Mouse (Mus musculus) intestine, embryonic 16.5 days (tissue): ENCODE data around the gene Lrmda. TPM values are rescaled to one million over a fixed set of nuclear protein-coding genes. Genes with fewer than 3 reads are reported as not detected.

Source experiments
- ATAC-seq: fragments of 200-750 bp; cut with Nextera tagmentation; 2 replicates; pipeline ENCODE4 v1.8.0; 2017; ENCODE audit warnings: moderate TSS enrichment, moderate library complexity
- H3K27ac ChIP-seq: fragments of 300-500 bp; sonication (generic); 2 replicates; pipeline ENCODE4 v1.5.1; 2014; ENCODE audit warnings: mild to moderate bottlenecking, low read length
- H3K27me3 ChIP-seq: fragments of 300-500 bp; sonication (generic); replicated peaks from 2 replicates; pipeline ENCODE4 v1.6.1; 2014; ENCODE audit warnings: low read length, control low read depth, mixed read lengths; ENCODE audit not compliant: control insufficient read depth, insufficient read depth
- H3K36me3 ChIP-seq: fragments of 300-500 bp; sonication (generic); 2 replicates; pipeline ENCODE4 v1.6.1; 2014; ENCODE audit warnings: low read length, control low read depth; ENCODE audit not compliant: control insufficient read depth, insufficient read depth
- H3K4me1 ChIP-seq: fragments of 300-500 bp; sonication (generic); 2 replicates; pipeline ENCODE4 v1.6.1; 2014; ENCODE audit warnings: low read length, control low read depth, mixed read lengths; ENCODE audit not compliant: control insufficient read depth, insufficient read depth
- H3K4me2 ChIP-seq: fragments of 300-500 bp; sonication (generic); 2 replicates; pipeline ENCODE4 v1.6.1; 2014; ENCODE audit warnings: low read depth, low read length, control low read depth
- H3K4me3 ChIP-seq: fragments of 300-500 bp; sonication (generic); 2 replicates; pipeline ENCODE4 v1.5.1; 2014; ENCODE audit warnings: mild to moderate bottlenecking, low read length
- H3K9ac ChIP-seq: fragments of 300-500 bp; sonication (generic); 2 replicates; pipeline ENCODE4 v1.6.1; 2014; ENCODE audit warnings: low read depth, low read length
- H3K9me3 ChIP-seq: fragments of 300-500 bp; sonication (generic); 2 replicates; pipeline ENCODE4 v1.6.1; 2016; ENCODE audit warnings: low read length, control low read depth; ENCODE audit not compliant: control insufficient read depth
- WGBS: fragments of 180-500 bp; shearing (Covaris S2); extraction: QIAGEN DNeasy Blood & Tissue Kit; methylation state at CpG from one replicate; pipeline ENCODE4 v1.1.7; 2014; 5-methylcytosine and 5-hydroxymethylcytosine counted together
- polyA plus RNA-seq: library from polyadenylated mRNA; unstranded; fragments of >200 nt; fragmentation: Nextera tagmentation; extraction: Ambion mirVana; gene quantifications from 2 replicates; pipeline ENCODE4 v1.2.1, GENCODE M21; 2015

Lrmda gene
- polyA plus RNA-seq, 1 experiment from 2014 or later: 0.53 TPM

DNA sequence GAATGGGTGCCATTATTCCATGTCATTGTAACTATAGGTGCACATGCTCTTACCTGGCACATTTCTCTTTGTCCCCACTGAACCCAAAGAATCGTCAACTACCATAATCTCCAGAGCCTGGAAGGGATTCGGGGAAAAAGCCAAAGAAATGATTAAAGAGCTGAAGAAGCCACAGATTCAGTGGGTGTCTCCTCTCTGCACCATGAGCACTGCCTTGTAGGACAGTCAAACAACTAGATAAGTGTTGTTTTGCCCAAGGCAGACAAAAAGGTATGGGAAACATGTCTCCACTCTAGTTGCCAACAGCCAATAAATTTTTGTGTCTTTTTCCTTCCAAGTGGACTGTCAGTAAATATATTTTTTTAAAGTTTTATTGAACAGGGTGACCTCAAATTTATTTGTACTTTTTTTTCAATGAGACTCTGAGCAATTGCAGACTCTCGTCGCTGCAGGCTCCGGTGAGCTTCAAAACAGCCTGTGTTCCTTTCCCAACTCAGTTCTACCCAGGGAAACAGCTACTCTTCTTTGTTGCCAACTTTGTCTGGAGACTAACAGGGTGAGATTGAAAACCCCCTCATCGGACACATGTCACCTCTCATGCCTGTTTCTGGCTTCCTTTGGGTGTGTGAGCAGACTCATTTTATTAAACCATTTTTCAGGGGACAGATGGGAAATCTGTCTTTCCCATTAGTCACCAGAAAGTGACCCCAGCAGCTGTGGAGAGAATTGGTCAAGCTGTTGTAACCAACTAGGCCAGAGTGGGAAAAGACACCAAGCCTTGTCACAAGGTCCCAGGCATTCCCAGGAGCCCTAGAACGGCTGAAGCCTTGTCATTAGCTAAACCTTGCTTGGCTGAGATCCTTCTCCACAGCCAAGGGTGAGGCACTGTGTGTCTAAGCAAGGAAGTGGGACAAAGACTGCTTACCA is 886.5 kb downstream of the Lrmda start:
- Histone ChIP-seq H3K9ac (no peak overlapping the region), H3K27me3 (no peaks in the 10 kb centered on the region), H3K4me2 (no peak overlapping the region), H3K4me3 (no peak overlapping the region), H3K4me1 (0 out of 2 replicates have a peak, but pooled peaks cover 2% of the 10 kb centered on the region), H3K36me3 (no peaks in the 10 kb centered on the region), H3K9me3 (no peaks in the 10 kb centered on the region), H3K27ac (no peak overlapping the region)
- no peak for ATAC-seq
- 66% methylated on average over 7 of the region's 7 CpGs for WGBS

DNA sequence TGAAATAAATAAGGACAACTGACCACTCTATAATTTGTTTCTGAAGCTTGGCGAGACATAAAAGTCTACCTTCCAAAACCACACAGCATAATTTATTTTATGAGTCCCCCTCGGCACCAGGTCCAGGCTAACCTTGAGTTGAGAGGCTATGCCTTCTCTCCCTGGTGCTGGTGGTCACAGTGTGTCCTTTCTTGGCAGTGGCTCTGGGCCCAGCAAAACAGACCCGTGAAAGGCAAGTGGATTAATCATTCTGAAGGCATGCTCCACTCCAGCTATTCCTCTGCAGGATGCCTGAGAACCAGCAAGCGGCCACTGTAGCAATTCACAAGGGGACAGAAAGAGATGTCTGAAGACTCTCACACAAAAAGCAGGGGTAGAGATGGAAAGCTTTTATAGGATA is 887.2 kb downstream of the Lrmda start:
- H3K4me1 ChIP-seq: 0 out of 2 replicates have a peak, but pooled peaks cover 2% of the 10 kb centered on the region
- no peak overlapping the region for H3K4me3 ChIP-seq
- no peak overlapping the region for H3K9ac ChIP-seq
- no peaks in the 10 kb centered on the region for H3K36me3 ChIP-seq
- no peaks in the 10 kb centered on the region for H3K9me3 ChIP-seq
- no peak overlapping the region for H3K4me2 ChIP-seq
- WGBS: 55% methylated on average over 4 of the region's 4 CpGs
- ATAC-seq: no peak
- H3K27me3 ChIP-seq: no peaks in the 10 kb centered on the region
- H3K27ac ChIP-seq: no peak overlapping the region

GRCm38 (mm10) chr14:22907221-22907620 is 887.7 kb downstream of the Lrmda start:
- WGBS: 58% methylated on average over 4 of the region's 4 CpGs
- Histone ChIP-seq H3K9ac (no peak overlapping the region), H3K4me3 (no peak overlapping the region), H3K9me3 (no peaks in the 10 kb centered on the region), H3K27ac (no peak overlapping the region), H3K4me2 (no peak overlapping the region), H3K36me3 (no peaks in the 10 kb centered on the region), H3K27me3 (no peaks in the 10 kb centered on the region), H3K4me1 (0 out of 2 replicates have a peak, but pooled peaks cover 2% of the 10 kb centered on the region)
- ATAC-seq: no peak

DNA sequence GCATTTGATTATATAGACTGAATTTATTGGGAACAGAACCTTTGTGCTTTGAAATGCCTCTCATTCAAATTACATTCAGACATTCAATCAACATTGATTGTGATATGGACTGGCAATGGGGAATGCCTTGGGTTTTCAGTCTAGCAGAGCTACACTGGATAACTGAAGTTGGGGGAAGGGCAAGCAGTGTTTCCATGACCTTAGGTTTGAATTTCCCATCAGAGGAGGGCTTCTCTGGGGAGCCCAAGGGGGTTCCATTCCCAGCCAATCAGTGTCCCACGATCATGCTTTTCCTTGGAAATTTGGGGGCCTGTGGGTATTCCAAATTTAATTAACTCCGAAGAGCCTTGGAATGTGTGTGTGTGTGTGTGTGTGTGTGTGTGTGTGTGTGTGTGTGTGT is 888.5 kb downstream of the Lrmda start:
- Histone ChIP-seq H3K27ac (no peak overlapping the region), H3K27me3 (no peaks in the 10 kb centered on the region), H3K36me3 (no peaks in the 10 kb centered on the region), H3K4me2 (no peak overlapping the region), H3K9me3 (no peaks in the 10 kb centered on the region), H3K9ac (no peak overlapping the region), H3K4me1 (0 out of 2 replicates have a peak, but pooled peaks cover 2% of the 10 kb centered on the region), H3K4me3 (no peak overlapping the region)
- whole genome bisulfite sequencing: 76% methylated on average over 2 of the region's 2 CpGs
- no peak for ATAC-seq

DNA sequence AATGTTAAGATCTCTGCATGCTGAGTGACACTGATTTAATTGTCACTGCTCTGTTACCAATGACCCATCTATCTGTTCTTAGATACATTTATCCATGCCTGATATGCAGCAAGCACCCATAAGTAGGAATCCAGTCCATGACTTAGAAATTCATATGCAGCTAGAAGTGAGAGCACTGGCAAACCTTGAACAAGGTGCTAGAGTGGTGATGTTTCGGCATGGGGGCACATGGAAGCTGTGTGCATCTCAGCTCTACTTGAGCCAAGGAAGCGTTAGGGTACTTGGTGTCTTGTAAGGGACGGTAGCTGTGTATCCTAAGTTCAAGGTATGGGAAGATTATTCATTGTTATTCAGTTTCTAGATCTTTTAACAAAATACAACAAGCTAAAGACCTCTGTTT is 896.0 kb downstream of the Lrmda start:
- H3K4me3 ChIP-seq: no peak overlapping the region
- H3K9ac ChIP-seq: no peak overlapping the region
- no peaks in the 10 kb centered on the region for H3K27me3 ChIP-seq
- H3K9me3 ChIP-seq: no peaks in the 10 kb centered on the region
- H3K27ac ChIP-seq: no peak overlapping the region
- no peaks in the 10 kb centered on the region for H3K36me3 ChIP-seq
- H3K4me1 ChIP-seq: peaks cover 4% of the 10 kb centered on the region; the same call in 1 of the 2 replicates
- WGBS: 97% methylated on average over 3 of the region's 3 CpGs
- no peak for ATAC-seq
- no peak overlapping the region for H3K4me2 ChIP-seq

- Histone ChIP-seq H3K36me3 (no peaks in the 10 kb centered on the region), H3K9me3 (no peaks in the 10 kb centered on the region), H3K4me2 (no peak overlapping the region), H3K4me3 (no peak overlapping the region), H3K4me1 (peaks cover 4% of the 10 kb centered on the region; the same call in 1 of the 2 replicates), H3K27me3 (no peaks in the 10 kb centered on the region), H3K27ac (no peak overlapping the region), H3K9ac (no peak overlapping the region)
- 76% methylated on average over 3 of the region's 3 CpGs for WGBS
- no peak for ATAC-seq
Measured at GRCm38 (mm10) chr14:22918499-22918898, 899.0 kb downstream of the Lrmda start.

DNA sequence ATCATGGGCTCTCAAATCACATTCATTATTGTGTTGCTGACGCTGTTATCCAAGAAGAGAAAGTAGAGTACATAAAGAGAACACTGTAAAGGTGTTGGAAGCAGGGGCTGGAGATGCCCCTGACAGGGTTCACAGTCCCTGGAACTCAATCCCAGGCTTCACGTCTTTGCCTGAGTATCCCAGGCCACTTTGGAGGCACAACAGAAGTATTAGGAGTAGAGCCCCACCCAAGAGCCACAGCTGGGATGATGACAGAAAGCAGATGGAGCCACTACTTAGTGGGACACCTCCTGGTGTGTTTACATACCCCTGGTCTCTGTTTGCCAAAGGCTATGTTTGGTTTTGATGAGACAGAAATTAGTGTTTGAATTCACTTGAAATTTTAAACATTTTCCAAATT is 899.4 kb downstream of the Lrmda start:
- WGBS: 54% methylated on average over 2 of the region's 2 CpGs
- H3K9me3 ChIP-seq: no peaks in the 10 kb centered on the region
- no peak overlapping the region for H3K27ac ChIP-seq
- no peak overlapping the region for H3K9ac ChIP-seq
- H3K27me3 ChIP-seq: no peaks in the 10 kb centered on the region
- no peak for ATAC-seq
- no peak overlapping the region for H3K4me2 ChIP-seq
- no peaks in the 10 kb centered on the region for H3K36me3 ChIP-seq
- peaks cover 4% of the 10 kb centered on the region; the same call in 1 of the 2 replicates for H3K4me1 ChIP-seq
- no peak overlapping the region for H3K4me3 ChIP-seq

- Histone ChIP-seq H3K4me2 (no peak overlapping the region), H3K27ac (no peak overlapping the region), H3K36me3 (no peaks in the 10 kb centered on the region), H3K4me1 (peaks cover 4% of the 10 kb centered on the region; the same call in 1 of the 2 replicates), H3K9ac (no peak overlapping the region), H3K9me3 (no peaks in the 10 kb centered on the region), H3K4me3 (no peak overlapping the region), H3K27me3 (no peaks in the 10 kb centered on the region)
- no peak for ATAC-seq
Measured at GRCm38 (mm10) chr14:22921152-22921551, 901.6 kb downstream of the Lrmda start.

DNA sequence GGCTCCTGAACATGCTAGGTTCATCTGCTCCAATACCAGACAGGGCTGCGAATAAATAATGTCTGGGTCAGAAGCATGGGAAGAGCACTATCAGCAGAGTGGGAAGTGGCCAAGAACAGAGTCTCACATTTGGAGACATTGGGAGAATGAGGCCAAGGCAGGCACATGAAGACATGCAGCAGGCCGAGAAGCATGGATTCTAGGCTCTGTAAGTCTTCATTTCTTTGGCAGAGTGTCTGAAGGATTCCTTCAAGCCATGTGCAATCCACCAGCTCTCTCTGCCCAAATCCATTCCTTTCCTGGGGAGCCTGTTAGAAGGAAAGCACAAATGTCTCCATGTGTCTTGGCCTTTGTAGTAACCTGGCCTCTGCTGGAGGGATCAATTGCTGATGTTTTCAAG is 902.3 kb downstream of the Lrmda start:
- Histone ChIP-seq H3K27me3 (no peaks in the 10 kb centered on the region), H3K4me2 (no peak overlapping the region), H3K36me3 (no peaks in the 10 kb centered on the region), H3K9me3 (no peaks in the 10 kb centered on the region), H3K4me3 (no peak overlapping the region), H3K9ac (no peak overlapping the region), H3K27ac (no peak overlapping the region), H3K4me1 (peaks cover 4% of the 10 kb centered on the region; the same call in 1 of the 2 replicates)
- WGBS: 81% methylated on average over 2 of the region's 2 CpGs
- peak; percentile 31 for ATAC-seq
